Mouse (Mus musculus): ENCODE results near the gene Imp3. TPM values are rescaled to one million over a fixed set of nuclear protein-coding genes. Genes with fewer than 3 reads are reported as not detected.

Gene Imp3
- total and polyA plus RNA-seq, 3 experiments, result 54.0 to 87.1 (median 63.3) TPM

- DNase-seq, result no peak
- Histone ChIP-seq H3K36me3 (ENCODE audit: control insufficient read depth, insufficient read depth, low read length) (no peaks in the 10 kb centered on the region), H3K9ac (ENCODE audit: low read depth, low read length) (no peak overlapping the region), H3K79me2 (replicated peaks; ENCODE audit: control insufficient read depth, insufficient read depth, low read length) (no peaks in the 10 kb centered on the region), H3K27me3 (ENCODE audit: control insufficient read depth, insufficient read depth, low read length) (no peaks in the 10 kb centered on the region), H3K27ac (no peak overlapping the region), H3K4me1 (ENCODE audit: control insufficient read depth, insufficient read depth, low read length) (peaks cover 1% of the 10 kb centered on the region), H3K4me3 (no peak overlapping the region)
- peak; percentile 32 for TF ChIP-seq CTCF (IDR thresholded peaks at IDR 0.05)
- TF ChIP-seq POLR2A (IDR thresholded peaks at IDR 0.05; ENCODE audit: insufficient read depth, low read depth, low read length), result no peak
- intact Hi-C loops (cut with DNase I), result loop anchor here (5.0 kb wide), 1 partner anchor 119 kb away; the partner anchor contains the start of gene Sin3a
- 100% methylated on average over 1 of the region's 1 CpGs for WGBS
Observed at GRCm38 (mm10) chr9:56953562-56953961, 16.3 kb downstream of the Imp3 start.

- Histone ChIP-seq H3K79me2 (replicated peaks; ENCODE audit: control insufficient read depth, insufficient read depth, low read length) (no peaks in the 10 kb centered on the region), H3K9ac (ENCODE audit: low read depth, low read length) (no peak overlapping the region), H3K27ac (no peak overlapping the region), H3K4me3 (no peak overlapping the region), H3K36me3 (ENCODE audit: control insufficient read depth, insufficient read depth, low read length) (no peaks in the 10 kb centered on the region), H3K27me3 (ENCODE audit: control insufficient read depth, insufficient read depth, low read length) (no peaks in the 10 kb centered on the region), H3K4me1 (ENCODE audit: control insufficient read depth, insufficient read depth, low read length) (no peaks in the 10 kb centered on the region; the same call in 1 of the 2 replicates)
- TF ChIP-seq EP300 (IDR thresholded peaks at IDR 0.05; ENCODE audit: insufficient read depth, low read depth, low read length) (no peak), POLR2A (IDR thresholded peaks at IDR 0.05; ENCODE audit: insufficient read depth, low read depth, low read length) (no peak), CTCF (IDR thresholded peaks at IDR 0.05) (no peak)
- WGBS, result 68% methylated on average over 7 of the region's 7 CpGs
- DNase-seq, result no peak
- intact Hi-C loops (cut with DNase I), result no loop called here
Observed at GRCm38 (mm10) chr9:56956966-56957675, 19.8 kb downstream of the Imp3 start.

- intact Hi-C loops (cut with DNase I), result no loop called here
- no peak for DNase-seq
Observed at GRCm38 (mm10) chr9:56958689-56959088, 21.4 kb downstream of the Imp3 start.

GRCm38 (mm10) chr9:56961591-56961990 is 24.3 kb downstream of the Imp3 start:
- Histone ChIP-seq H3K4me3 (no peak overlapping the region), H3K36me3 (ENCODE audit: control insufficient read depth, insufficient read depth, low read length) (no peaks in the 10 kb centered on the region), H3K4me1 (ENCODE audit: control insufficient read depth, insufficient read depth, low read length) (no peaks in the 10 kb centered on the region; the same call in 1 of the 2 replicates), H3K9ac (ENCODE audit: low read depth, low read length) (no peak overlapping the region), H3K79me2 (replicated peaks; ENCODE audit: control insufficient read depth, insufficient read depth, low read length) (no peaks in the 10 kb centered on the region), H3K27ac (no peak overlapping the region), H3K27me3 (ENCODE audit: control insufficient read depth, insufficient read depth, low read length) (no peaks in the 10 kb centered on the region)
- WGBS, result 96% methylated on average over 3 of the region's 3 CpGs
- DNase-seq, result no peak
- intact Hi-C loops (cut with DNase I), result no loop called here
- TF ChIP-seq POLR2A (IDR thresholded peaks at IDR 0.05; ENCODE audit: insufficient read depth, low read depth, low read length) (no peak), CTCF (IDR thresholded peaks at IDR 0.05) (no peak; the same call in 1 of the 2 replicates), EP300 (IDR thresholded peaks at IDR 0.05; ENCODE audit: insufficient read depth, low read depth, low read length) (no peak)

More at GRCm38 (mm10) chr9:56958689-56959088, 21.4 kb downstream of the Imp3 start:
- H3K27ac ChIP-seq, result no peak overlapping the region
- no peak overlapping the region for H3K9ac ChIP-seq (ENCODE audit: low read depth, low read length)
- H3K4me1 ChIP-seq (ENCODE audit: control insufficient read depth, insufficient read depth, low read length), result no peaks in the 10 kb centered on the region; the same call in 1 of the 2 replicates
- no peak overlapping the region for H3K4me3 ChIP-seq
- WGBS, result 97% methylated on average over 2 of the region's 2 CpGs
- H3K79me2 ChIP-seq (replicated peaks; ENCODE audit: control insufficient read depth, insufficient read depth, low read length), result no peaks in the 10 kb centered on the region
- no peaks in the 10 kb centered on the region for H3K36me3 ChIP-seq (ENCODE audit: control insufficient read depth, insufficient read depth, low read length)
- no peak for TF ChIP-seq EP300 (IDR thresholded peaks at IDR 0.05; ENCODE audit: insufficient read depth, low read depth, low read length)
- no peak for TF ChIP-seq CTCF (IDR thresholded peaks at IDR 0.05)
- no peak for TF ChIP-seq POLR2A (IDR thresholded peaks at IDR 0.05; ENCODE audit: insufficient read depth, low read depth, low read length)
- no peaks in the 10 kb centered on the region for H3K27me3 ChIP-seq (ENCODE audit: control insufficient read depth, insufficient read depth, low read length)

- no peak overlapping the region for H3K4me3 ChIP-seq
- H3K36me3 ChIP-seq (ENCODE audit: control insufficient read depth, insufficient read depth, low read length), result no peaks in the 10 kb centered on the region; the same call in 1 of the 2 replicates
- intact Hi-C loops (cut with DNase I), result no loop called here
- H3K79me2 ChIP-seq (replicated peaks; ENCODE audit: control insufficient read depth, insufficient read depth, low read length), result no peaks in the 10 kb centered on the region
- H3K4me1 ChIP-seq (ENCODE audit: control insufficient read depth, insufficient read depth, low read length), result no peaks in the 10 kb centered on the region
- 66% methylated on average over 2 of the region's 2 CpGs for WGBS
- H3K27me3 ChIP-seq (ENCODE audit: control insufficient read depth, insufficient read depth, low read length), result no peaks in the 10 kb centered on the region
- no peak for DNase-seq
- TF ChIP-seq CTCF (IDR thresholded peaks at IDR 0.05) (no peak), POLR2A (IDR thresholded peaks at IDR 0.05; ENCODE audit: insufficient read depth, low read depth, low read length) (no peak), EP300 (IDR thresholded peaks at IDR 0.05; ENCODE audit: insufficient read depth, low read depth, low read length) (no peak)
- H3K9ac ChIP-seq (ENCODE audit: low read depth, low read length), result no peak overlapping the region
- H3K27ac ChIP-seq, result no peak overlapping the region
Observed at GRCm38 (mm10) chr9:56970158-56970557, 32.9 kb downstream of the Imp3 start.

GRCm38 (mm10) chr9:56973960-56974524 is 36.8 kb downstream of the Imp3 start:
- Histone ChIP-seq H3K36me3 (ENCODE audit: control insufficient read depth, insufficient read depth, low read length) (no peaks in the 10 kb centered on the region; the same call in 1 of the 2 replicates), H3K4me1 (ENCODE audit: control insufficient read depth, insufficient read depth, low read length) (no peaks in the 10 kb centered on the region), H3K27ac (no peak overlapping the region), H3K27me3 (ENCODE audit: control insufficient read depth, insufficient read depth, low read length) (no peaks in the 10 kb centered on the region), H3K9ac (ENCODE audit: low read depth, low read length) (no peak overlapping the region), H3K4me3 (no peak overlapping the region), H3K79me2 (replicated peaks; ENCODE audit: control insufficient read depth, insufficient read depth, low read length) (no peaks in the 10 kb centered on the region)
- WGBS, result 66% methylated on average over 8 of the region's 8 CpGs
- intact Hi-C loops (cut with DNase I), result no loop called here
- DNase-seq, result peak in 1 of 2 experiments; percentile 12
- no peak for TF ChIP-seq POLR2A (IDR thresholded peaks at IDR 0.05; ENCODE audit: insufficient read depth, low read depth, low read length)

Data from heart, adult 2 months (tissue).